Mouse (Mus musculus) c-Kit-positive CD71-negative TER-119-negative erythroid progenitor cells, embryonic 14.5 days (primary cell): ENCODE measurements at regions not wholly inside any gene's neighbourhood (a gene's known extent, or its start where the extent isn't known, plus 50 kb on each side); places are given as distances from the start of the nearest gene placed in this dataset.

Experiments used
- DNase-seq: peaks from one replicate; pipeline ENCODE4 v3.0.0-alpha.2; 2013; ENCODE audit warnings: low read depth

GRCm38 (mm10) chr13:43972906-43973305 is 188.3 kb downstream of the Cd83 start:
- DNase-seq, result no peak

GRCm38 (mm10) chr13:43975281-43975680 is 190.7 kb downstream of the Cd83 start:
- DNase-seq, result no peak

- no peak for DNase-seq
Observed at GRCm38 (mm10) chr13:43975801-43976200, 191.2 kb downstream of the Cd83 start.

- DNase-seq, result no peak
Observed at GRCm38 (mm10) chr13:43976676-43977075, 192.1 kb downstream of the Cd83 start.

GRCm38 (mm10) chr13:43987338-43987737 is 202.8 kb downstream of the Cd83 start:
- DNase-seq, result no peak

- no peak for DNase-seq
Observed at GRCm38 (mm10) chr13:43988421-43988820, 203.8 kb downstream of the Cd83 start.

GRCm38 (mm10) chr13:43990281-43991101 is 205.9 kb downstream of the Cd83 start:
- DNase-seq, result no peak

- DNase-seq, result no peak
Observed at GRCm38 (mm10) chr13:43991774-43992173, 207.2 kb downstream of the Cd83 start.

GRCm38 (mm10) chr13:43992968-43993367 is 208.4 kb downstream of the Cd83 start:
- DNase-seq, result no peak

- DNase-seq, result no peak
Observed at GRCm38 (mm10) chr13:43994361-43994760, 209.8 kb downstream of the Cd83 start.

- DNase-seq, result no peak
Observed at GRCm38 (mm10) chr13:43995623-43996022, 211.0 kb downstream of the Cd83 start.

GRCm38 (mm10) chr13:44001861-44002545 is 217.4 kb downstream of the Cd83 start:
- DNase-seq, result no peak

GRCm38 (mm10) chr13:44012868-44013267 is 228.3 kb downstream of the Cd83 start:
- DNase-seq, result no peak

- no peak for DNase-seq
Observed at GRCm38 (mm10) chr13:44018489-44019303, 234.1 kb downstream of the Cd83 start.

- DNase-seq, result no peak
Observed at GRCm38 (mm10) chr13:44019304-44019583, 234.7 kb downstream of the Cd83 start.

GRCm38 (mm10) chr13:44020851-44021250 is 236.3 kb downstream of the Cd83 start:
- DNase-seq, result no peak

- no peak for DNase-seq
Observed at GRCm38 (mm10) chr13:44022106-44022505, 237.5 kb downstream of the Cd83 start.

GRCm38 (mm10) chr13:44024612-44025011 is 240.0 kb downstream of the Cd83 start:
- no peak for DNase-seq

- DNase-seq, result no peak
Observed at GRCm38 (mm10) chr13:44026321-44027255, 242.0 kb downstream of the Cd83 start.

GRCm38 (mm10) chr13:44028081-44028480 is 243.5 kb downstream of the Cd83 start:
- DNase-seq, result no peak

- DNase-seq, result no peak
Observed at GRCm38 (mm10) chr13:44030590-44030989, 246.0 kb downstream of the Cd83 start.
